Mouse (Mus musculus): Measurements from ENCODE around the gene Mapk12.

Gene Mapk12

DNA sequence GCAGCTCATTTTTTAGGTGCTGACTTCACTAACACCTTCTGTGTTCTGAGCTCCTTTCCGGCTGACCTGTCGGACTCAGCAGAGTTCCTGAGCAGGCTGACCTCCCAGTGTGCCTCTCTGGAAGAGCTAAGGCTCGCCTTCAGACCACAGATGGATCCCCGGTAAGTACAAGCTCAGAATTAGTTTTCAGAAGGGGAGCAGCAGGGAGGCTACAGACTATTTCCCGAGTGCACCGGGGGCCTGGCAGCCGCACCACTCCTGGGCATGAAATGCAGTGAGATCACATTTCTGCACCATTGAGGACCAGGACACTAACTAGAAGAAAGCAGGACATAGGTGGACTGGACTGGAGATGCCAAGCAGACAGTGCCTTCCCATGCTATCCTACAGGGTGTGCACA lies 41.9 kb downstream of the Mapk12 start:
- intact Hi-C loops (cut with DNase I) = loop anchor here (10.0 kb wide), 1 partner anchor 274 kb away; no protein-coding TSS in a partner anchor

DNA sequence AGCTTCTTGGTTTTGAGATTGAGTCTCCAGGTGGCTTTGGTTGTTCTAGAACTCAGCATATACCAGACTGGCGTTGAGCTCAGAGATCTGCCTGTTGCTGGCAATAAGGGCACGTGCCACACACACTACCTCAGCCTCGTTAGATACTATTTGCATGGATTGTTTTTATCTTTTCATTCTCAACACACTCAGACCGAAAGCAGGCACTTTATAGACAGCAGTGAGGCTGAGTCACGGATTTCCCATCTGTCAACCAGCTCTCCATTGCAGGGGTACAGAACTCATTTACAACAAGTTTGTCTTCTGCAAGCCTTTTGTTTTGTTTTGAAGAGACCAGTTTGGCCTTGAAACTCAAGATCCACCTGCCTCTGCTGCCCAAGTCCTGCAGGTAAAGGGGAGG lies 43.1 kb downstream of the Mapk12 start:
- intact Hi-C loops (cut with DNase I) = loop anchor here (10.0 kb wide), 1 partner anchor 273 kb away; no protein-coding TSS in a partner anchor

DNA sequence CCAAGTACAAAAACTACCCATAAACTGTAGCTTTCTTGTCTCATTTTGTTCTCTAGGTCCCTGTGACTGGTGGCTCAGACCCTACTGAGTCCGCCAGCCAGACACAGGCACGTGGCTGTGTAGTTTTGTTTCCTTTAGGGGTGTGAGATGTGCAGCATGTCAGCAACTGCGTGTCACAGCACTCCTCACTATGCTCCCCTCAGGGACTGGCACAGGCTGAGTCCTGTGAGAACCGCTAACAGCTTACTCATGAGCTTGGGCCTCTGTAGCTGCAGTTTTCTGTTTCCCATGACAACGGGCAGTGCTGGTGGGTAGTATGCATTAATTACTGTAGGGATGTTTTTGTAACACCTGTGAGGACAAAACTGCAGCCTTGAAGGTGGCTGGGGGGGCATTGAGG lies 48.3 kb downstream of the Mapk12 start:
- intact Hi-C loops (cut with DNase I) = loop anchor here (10.0 kb wide), 1 partner anchor 267 kb away; no protein-coding TSS in a partner anchor

DNA sequence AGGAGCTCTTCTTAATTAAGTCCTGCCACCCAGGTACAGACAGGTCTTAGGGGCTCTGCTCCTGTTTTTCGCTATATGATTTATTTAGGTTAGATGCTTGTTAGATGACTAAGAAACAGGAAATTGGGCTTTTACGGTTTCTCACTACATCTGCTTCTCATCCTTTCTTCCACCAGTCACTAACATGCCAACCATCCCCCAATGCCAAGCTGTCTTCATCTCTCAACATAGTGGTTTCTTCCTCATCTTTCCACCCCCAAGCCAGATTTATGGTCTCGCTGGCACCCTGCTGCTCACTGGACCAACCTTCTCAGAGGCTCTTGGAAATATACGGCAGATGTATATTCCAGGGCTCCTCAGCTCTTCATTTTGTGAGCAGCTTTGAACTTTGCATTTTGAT lies 49.8 kb downstream of the Mapk12 start:
- intact Hi-C loops (cut with DNase I) = loop anchor here (10.0 kb wide), 1 partner anchor 266 kb away; no protein-coding TSS in a partner anchor

DNA sequence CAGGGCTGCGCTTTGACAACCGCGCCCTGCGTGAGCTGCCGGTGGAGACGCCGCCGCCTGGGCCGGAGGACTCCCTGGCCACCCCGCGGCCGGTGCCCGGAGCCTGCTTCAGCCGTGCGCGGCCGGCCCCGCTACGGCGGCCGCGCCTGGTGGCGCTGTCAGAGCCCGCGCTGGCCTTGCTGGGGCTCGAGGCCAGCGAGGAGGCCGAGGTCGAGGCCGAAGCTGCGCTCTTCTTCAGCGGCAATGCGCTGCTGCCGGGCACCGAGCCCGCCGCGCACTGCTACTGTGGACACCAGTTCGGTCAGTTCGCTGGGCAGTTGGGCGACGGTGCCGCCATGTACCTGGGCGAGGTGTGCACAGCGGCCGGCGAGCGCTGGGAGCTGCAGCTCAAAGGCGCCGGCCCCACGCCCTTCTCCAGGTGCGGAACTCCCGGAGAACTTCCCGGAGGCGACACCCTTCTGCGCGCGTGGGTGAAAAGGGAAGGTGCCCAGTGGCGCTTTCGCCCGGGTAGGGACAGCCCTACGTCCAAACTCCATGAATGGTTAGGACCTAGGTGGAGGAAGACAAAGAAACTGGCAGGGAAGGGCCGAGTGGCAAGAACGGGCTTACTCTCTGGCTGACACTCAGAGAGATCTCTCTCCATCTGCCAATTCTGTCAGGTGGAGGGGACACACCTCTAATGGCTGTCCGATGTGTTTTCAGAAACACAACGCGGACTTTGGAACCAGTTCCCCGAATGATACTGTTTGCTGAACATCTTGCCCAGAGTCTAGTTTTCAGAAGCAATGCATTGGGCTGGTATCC lies 51.1 kb downstream of the Mapk12 start:
- intact Hi-C loops (cut with DNase I) = loop anchor here (10.0 kb wide), 1 partner anchor 265 kb away; no protein-coding TSS in a partner anchor

DNA sequence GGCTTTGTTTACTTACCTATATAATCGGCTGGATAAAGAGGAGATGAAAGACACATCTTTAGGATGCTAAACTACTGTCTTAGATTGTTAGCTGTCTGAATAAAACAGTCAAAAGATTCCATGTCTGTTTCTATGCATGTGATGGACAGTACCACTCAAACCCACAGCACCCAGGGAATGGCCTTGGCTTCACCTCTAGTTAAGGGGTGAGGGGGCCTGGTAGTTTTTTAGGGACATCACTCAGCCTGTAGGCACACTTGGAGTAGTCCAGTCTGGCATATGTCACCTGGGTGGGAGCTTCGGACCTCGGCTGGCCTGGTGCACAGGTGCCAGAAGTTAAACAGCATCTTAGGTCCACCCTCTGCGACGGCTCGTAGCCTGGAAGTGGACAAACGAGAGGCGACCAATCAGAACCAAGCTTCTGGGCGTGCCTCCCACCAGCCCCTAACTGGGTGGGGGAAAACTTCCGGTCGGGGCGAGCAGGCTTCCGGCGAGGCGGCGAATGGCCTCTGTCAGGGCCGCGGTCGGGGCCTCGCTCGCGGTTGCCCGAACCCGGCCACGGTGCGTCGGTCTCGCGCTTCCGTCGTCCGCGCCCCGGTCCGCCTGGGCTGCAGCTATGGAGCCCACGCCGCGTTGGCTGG lies 51.8 kb downstream of the Mapk12 start, which contains the start of gene Selenoo:
Gene Selenoo (plus strand): TSS at position 478 of the 641 bp plus-strand sequence.
- intact Hi-C loops (cut with DNase I) = no loop called here

DNA sequence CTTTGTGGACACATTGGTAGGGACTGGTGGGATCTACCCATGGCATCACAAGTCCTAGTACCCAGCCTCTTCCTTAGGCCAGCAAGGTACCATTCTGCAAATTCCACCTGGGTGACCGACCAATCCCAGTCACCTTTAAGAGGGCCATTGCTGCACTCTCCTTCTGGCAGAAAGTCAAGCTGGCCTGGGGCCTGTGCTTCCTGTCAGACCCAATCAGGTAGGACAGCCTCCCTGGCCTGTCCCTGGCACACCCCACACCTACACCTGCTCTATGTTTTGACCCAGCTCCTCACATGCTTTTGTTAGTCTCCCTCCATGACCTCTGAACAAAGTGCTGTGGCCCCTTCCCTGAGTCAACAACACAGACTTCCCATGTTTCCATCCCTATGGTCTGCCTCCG lies 55.7 kb downstream of the Mapk12 start:
- intact Hi-C loops (cut with DNase I) = no loop called here

DNA sequence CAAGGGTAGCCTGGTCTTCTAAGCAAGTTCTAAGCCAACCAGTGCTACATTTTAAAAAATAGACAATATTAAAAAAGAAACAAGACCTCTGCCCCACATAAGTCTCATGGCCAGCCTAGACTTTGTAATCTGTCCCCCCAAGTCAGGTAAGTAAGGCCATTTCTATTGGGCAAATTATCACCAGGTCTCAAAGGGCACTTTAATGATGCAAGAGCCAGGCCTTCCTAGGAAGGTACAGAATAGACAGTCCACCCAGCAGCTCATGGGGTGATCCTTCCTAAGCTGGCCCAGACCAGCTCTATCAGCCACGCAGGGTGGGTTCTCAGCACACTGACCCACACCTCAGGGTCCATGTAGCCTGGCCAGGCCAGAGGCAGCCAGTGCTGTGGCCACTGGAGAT lies 56.6 kb downstream of the Mapk12 start:
- intact Hi-C loops (cut with DNase I) = no loop called here

Small RNAs within 50 kb of the gene (microRNA-seq; reads per million reads assigned to microRNA genes)
- gene Mir6958 = 0 to 0.49 reads per million in 2 experiments
- 0 to 0.37 reads per million in 2 experiments for gene Mir7118

Data from adrenal gland (tissue).